Mouse (Mus musculus) CH12.LX (cell line): Measurements from ENCODE around the gene Ppm1a. TPM values are rescaled to one million over a fixed set of nuclear protein-coding genes. Genes with fewer than 3 reads are reported as not detected.
"Not testable (repeated sequence)": the region's sequence is repeated elsewhere in the genome, so short reads cannot be mapped to it uniquely, and the experiment has no call there.

Source experiments
- DNase-seq: peaks from one replicate; pipeline ENCODE4 v3.0.0-alpha.2; 2013; ENCODE audit errors: extremely low read depth
- H3K27ac ChIP-seq: 2 replicates; pipeline ENCODE4 v1.5.1; 2012; ENCODE audit warnings: low read depth, mild to moderate bottlenecking, control low read depth, moderate library complexity; ENCODE audit not compliant: insufficient read depth
- H3K27me3 ChIP-seq: replicated peaks from 2 replicates; pipeline ENCODE3; 2012; ENCODE audit warnings: inconsistent platforms
- H3K36me3 ChIP-seq, 2 experiments: replicated peaks in 1 of 2; 2 replicates each; pipeline versions ENCODE3 to v1.6.1; 2012; ENCODE audit warnings: inconsistent platforms in 1 of 2, low read length in 1 of 2, mild to moderate bottlenecking in 1 of 2, mixed read lengths in 1 of 2, moderate library complexity in 1 of 2; ENCODE audit not compliant: control insufficient read depth in 1 of 2, insufficient read depth in 1 of 2
- H3K4me1 ChIP-seq, 2 experiments: 2 replicates each; pipeline ENCODE4 v1.6.1; 2012; ENCODE audit warnings: inconsistent platforms in 1 of 2, moderate library complexity in 1 of 2; ENCODE audit not compliant: insufficient read depth in 2 of 2, control insufficient read depth in 1 of 2
- H3K4me2 ChIP-seq: 2 replicates; pipeline ENCODE4 v1.6.1; 2012; ENCODE audit warnings: low read depth, mild to moderate bottlenecking, control low read depth; ENCODE audit not compliant: poor library complexity, insufficient read depth, severe bottlenecking
- H3K4me3 ChIP-seq, 3 experiments: fragments of 150-350 bp in 1 of 3; sonication (generic) in 1 of 3; replicated peaks in 1 of 3; 2 replicates each; pipeline versions ENCODE3 to v1.5.1; 2011 to 2012; ENCODE audit warnings: low read depth in 2 of 3, low read length in 2 of 3, mild to moderate bottlenecking in 2 of 3, moderate library complexity in 2 of 3, control low read depth in 1 of 3, improper control_type of control experiment in 1 of 3, inconsistent platforms in 1 of 3, mixed read lengths in 1 of 3; ENCODE audit not compliant: poor library complexity in 1 of 3
- H3K79me2 ChIP-seq: replicated peaks from 2 replicates; pipeline ENCODE4 v1.6.1; 2012; ENCODE audit warnings: mild to moderate bottlenecking, moderate library complexity; ENCODE audit not compliant: control insufficient read depth, poor library complexity, insufficient read depth, severe bottlenecking; ENCODE audit errors: extremely low read depth
- H3K9ac ChIP-seq: 2 replicates; pipeline ENCODE4 v1.6.1; 2012; ENCODE audit warnings: low read depth, mild to moderate bottlenecking, control low read depth, moderate library complexity; ENCODE audit not compliant: insufficient read depth
- H3K9me3 ChIP-seq: replicated peaks from 2 replicates; pipeline ENCODE3; 2012; ENCODE audit warnings: low read length, inconsistent platforms, mixed read lengths
- CHD1 ChIP-seq: IDR thresholded peaks from 2 replicates; pipeline ENCODE4 v1.6.1; 2012; ENCODE audit warnings: low read depth, low read length, improper control_type of control experiment, inconsistent platforms
- CHD2 ChIP-seq: IDR thresholded peaks from 2 replicates; pipeline ENCODE4 v1.6.1; 2011; ENCODE audit warnings: low read length, improper control_type of control experiment
- CTCF ChIP-seq, 2 experiments: IDR thresholded peaks in 1 of 2; conservative IDR thresholded peaks in 1 of 2; 2 replicates each; pipeline ENCODE4 v1.5.1; 2011 to 2012; ENCODE audit warnings: low read depth in 2 of 2, low read length in 2 of 2, improper control_type of control experiment in 1 of 2, inconsistent platforms in 1 of 2, mild to moderate bottlenecking in 1 of 2, moderate library complexity in 1 of 2
- E2F4 ChIP-seq: IDR thresholded peaks from 2 replicates; pipeline ENCODE4 v1.6.1; 2011; ENCODE audit warnings: low read depth, low read length, improper control_type of control experiment; ENCODE audit not compliant: insufficient replicate concordance
- ELF1 ChIP-seq: IDR thresholded peaks from 2 replicates; pipeline ENCODE4 v1.6.1; 2014; ENCODE audit warnings: low read depth, mild to moderate bottlenecking, inconsistent platforms, low read length, improper control_type of control experiment
- MAFK ChIP-seq: IDR thresholded peaks from 2 replicates; pipeline ENCODE4 v1.6.1; 2011; ENCODE audit warnings: low read length, improper control_type of control experiment; ENCODE audit not compliant: insufficient replicate concordance
- MAX ChIP-seq: IDR thresholded peaks from 2 replicates; pipeline ENCODE4 v1.6.1; 2011; ENCODE audit warnings: low read length, improper control_type of control experiment
- MEF2A ChIP-seq: IDR thresholded peaks from 2 replicates; pipeline ENCODE4 v1.6.1; 2014; ENCODE audit warnings: low read depth, mild to moderate bottlenecking, inconsistent platforms, low read length, improper control_type of control experiment, borderline replicate concordance
- NELFE ChIP-seq: IDR thresholded peaks from 2 replicates; pipeline ENCODE4 v1.6.1; 2011; ENCODE audit warnings: low read depth, low read length, improper control_type of control experiment
- PAX5 ChIP-seq: IDR thresholded peaks from 2 replicates; pipeline ENCODE4 v1.6.1; 2012; ENCODE audit warnings: low read length, inconsistent platforms, mixed read lengths
- SIN3A ChIP-seq: IDR thresholded peaks from 2 replicates; pipeline ENCODE4 v1.6.1; 2012; ENCODE audit warnings: low read length, improper control_type of control experiment, inconsistent platforms
- SMC3 ChIP-seq: IDR thresholded peaks from 2 replicates; pipeline ENCODE4 v1.6.1; 2011; ENCODE audit warnings: low read depth, low read length, improper control_type of control experiment
- ZKSCAN1 ChIP-seq: IDR thresholded peaks from 2 replicates; pipeline ENCODE4 v1.6.1; 2012; ENCODE audit warnings: low read depth, inconsistent platforms, low read length, improper control_type of control experiment, borderline replicate concordance
- dilution Hi-C: fragments of 300-500 bp; cut with MboI; formaldehyde crosslinking; loops from 2 replicates; pipeline ENCODE4 v1.14.3; 2020; ENCODE audit warnings: low sequenced_read_pairs; ENCODE audit not compliant: extremely low pct_unique_long_range_greater_than_20kb, extremely low pct_ligation_motif_present
- in situ Hi-C: fragments of 300-500 bp; cut with MboI; formaldehyde crosslinking; loops from 3 replicates; pipeline ENCODE4 v1.14.3; 2019; ENCODE audit warnings: low sequenced_read_pairs, low pct_ligation_motif_present, low pct_unique_long_range_greater_than_20kb, mixed read lengths
- polyA plus RNA-seq: library from polyadenylated mRNA; unstranded; fragments of >175 nt; gene quantifications from 2 replicates; pipeline ENCODE4 v1.2.1, GENCODE M21; 2012; ENCODE audit warnings: low read depth; ENCODE audit not compliant: insufficient read length
- total RNA-seq, 2 experiments: library from RNA; depleted of rRNA; stranded (reverse); fragments of 300-350 nt in 1 of 2; fragments of >200 nt in 1 of 2; gene quantifications; 2 replicates each; pipeline ENCODE4 v1.2.3; 2012 to 2014

Gene Ppm1a
- total and polyA plus RNA-seq, 3 experiments, result 78.8 to 112 (median 98.4) TPM

GRCm38 (mm10) chr12:72780136-72780535, 22.9 kb downstream of the Ppm1a start:
- H3K27ac ChIP-seq, result no peak overlapping the region

GRCm38 (mm10) chr12:72782786-72783185, 25.5 kb downstream of the Ppm1a start:
- dilution Hi-C loops, H3K9me3 ChIP-seq, H3K4me1 ChIP-seq, H3K4me3 ChIP-seq, H3K27me3 ChIP-seq, in situ Hi-C loops, H3K9ac ChIP-seq, H3K4me2 ChIP-seq, H3K27ac ChIP-seq, DNase-seq: not testable (repeated sequence)
- peaks cover 27 to 49% of the 10 kb centered on the region in 2 experiments for H3K36me3 ChIP-seq
- H3K79me2 ChIP-seq, result peaks cover 14% of the 10 kb centered on the region
- peak in 1 of 2 experiments; percentile 31; a peak in 1 of 4 replicates for TF ChIP-seq CTCF (conservative IDR thresholded peaks at IDR 0.05 in 1 of 2, IDR thresholded peaks at IDR 0.05 in 1 of 2; ENCODE audit: low read depth in 2 of 2, low read length in 2 of 2)

More at GRCm38 (mm10) chr12:72780136-72780535, 22.9 kb downstream of the Ppm1a start:
- no peak for DNase-seq
- no peak overlapping the region for H3K4me3 ChIP-seq
- H3K79me2 ChIP-seq, result peaks cover 27% of the 10 kb centered on the region
- no peak for TF ChIP-seq E2F4
- TF ChIP-seq MAFK, result no peak
- no peak for TF ChIP-seq SIN3A
- TF ChIP-seq CHD1, result no peak
- TF ChIP-seq MAX, result no peak
- no peak for TF ChIP-seq CHD2
- TF ChIP-seq ZKSCAN1, result no peak
- TF ChIP-seq NELFE, result no peak
- no peak for TF ChIP-seq SMC3
- in situ Hi-C loops, result no loop called here
- no peaks in the 10 kb centered on the region for H3K9me3 ChIP-seq
- H3K4me1 ChIP-seq, result peaks cover 0 to 8% of the 10 kb centered on the region in 2 experiments; a peak in 1 of 4 replicates
- H3K36me3 ChIP-seq, result peaks cover 13 to 46% of the 10 kb centered on the region in 2 experiments
- H3K27me3 ChIP-seq, result no peaks in the 10 kb centered on the region
- dilution Hi-C loops, result no loop called here
- no peak overlapping the region for H3K9ac ChIP-seq
- H3K4me2 ChIP-seq, result no peak overlapping the region

- dilution Hi-C loops, result no loop called here
- no peak for DNase-seq
- in situ Hi-C loops, result no loop called here
Observed at GRCm38 (mm10) chr12:72785183-72785930, 28.1 kb downstream of the Ppm1a start.

More at GRCm38 (mm10) chr12:72785183-72785930, 28.1 kb downstream of the Ppm1a start:
- Histone ChIP-seq H3K79me2 (peaks cover 9% of the 10 kb centered on the region), H3K9ac (no peak overlapping the region), H3K36me3 (peaks cover 31 to 47% of the 10 kb centered on the region in 2 experiments), H3K4me3 (no peak overlapping the region), H3K27ac (no peak overlapping the region), H3K4me1 (no peaks in the 10 kb centered on the region), H3K4me2 (no peak overlapping the region), H3K9me3 (no peaks in the 10 kb centered on the region), H3K27me3 (no peaks in the 10 kb centered on the region)
- TF ChIP-seq PAX5 (no peak), SIN3A (no peak), MEF2A (no peak), ELF1 (no peak), MAFK (no peak)
